Mouse (Mus musculus): ENCODE data around the gene Crygc.

Gene Crygc

DNA sequence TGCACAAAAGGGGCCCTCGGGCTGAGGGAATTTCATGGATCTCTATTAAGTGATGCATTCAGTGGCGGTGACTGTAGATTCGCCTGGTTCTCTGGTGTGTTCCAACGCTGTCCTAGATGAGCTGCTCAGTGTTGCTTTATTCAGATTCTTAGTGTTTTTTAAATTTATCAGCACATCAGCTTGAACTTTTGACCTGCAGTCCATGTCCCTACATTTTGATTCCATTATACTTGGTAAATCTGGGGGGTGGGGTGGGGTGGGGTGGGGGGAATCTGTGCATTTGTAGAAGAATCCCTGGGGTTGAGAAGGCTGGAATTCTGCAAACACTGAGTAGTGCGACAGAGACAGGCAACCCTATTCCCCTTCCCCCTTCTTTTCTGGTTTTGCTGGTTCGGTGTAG is at the start of gene Crygc:
Gene Crygc, minus strand, starts transcription at position 101 of the 400 bp plus-strand sequence.
- DNase-seq (ENCODE audit: low spot score in 2 of 2), result no peak

GRCm38 (mm10) chr1:65122574-65123372 is 49.3 kb upstream of the Crygc start, which contains the start of gene D630023F18Rik:
D630023F18Rik (minus strand) TSS chr1:65123214.
- peak; percentile 46 to 48 for DNase-seq (ENCODE audit: low spot score in 2 of 2)

- DNase-seq (ENCODE audit: low spot score in 2 of 2), result no peak
Measured at GRCm38 (mm10) chr1:65119438-65119837, 45.9 kb upstream of the Crygc start, which contains the start of gene Gm28845. Gm28845 (minus strand) TSS chr1:65119558.

- no peak for DNase-seq (ENCODE audit: low spot score in 2 of 2)
Measured at GRCm38 (mm10) chr1:65118150-65118913, 44.8 kb upstream of the Crygc start.

DNA sequence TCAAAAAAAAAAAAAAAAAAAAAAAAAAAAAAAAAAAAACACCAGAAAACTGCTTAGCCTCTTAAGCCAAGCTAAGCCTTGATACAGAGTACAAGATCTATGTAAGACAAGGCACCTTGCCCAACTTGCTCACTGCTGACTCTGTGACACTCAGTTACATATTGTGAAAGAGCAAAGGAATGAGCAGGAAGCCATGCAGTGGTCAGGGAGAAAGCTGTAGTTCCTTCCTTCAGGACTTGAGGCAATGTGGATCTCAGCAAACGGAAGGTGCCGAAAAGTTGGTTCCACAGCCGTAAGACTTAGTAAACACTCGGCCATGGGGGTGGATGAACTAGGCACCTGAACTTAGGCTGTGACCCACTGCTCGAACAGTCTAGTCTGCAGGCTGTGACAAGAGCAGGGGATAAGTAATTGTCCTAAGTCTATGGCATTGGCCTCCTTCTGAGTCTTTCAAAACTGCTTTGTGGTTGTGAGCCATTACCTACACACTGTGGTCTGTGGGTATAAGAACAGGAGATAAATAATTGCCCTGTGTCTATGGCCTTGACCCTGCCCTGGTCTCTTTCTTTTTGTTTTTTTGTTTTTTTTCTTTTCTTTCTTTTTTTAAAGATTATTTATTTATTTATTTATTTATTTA is 40.2 kb upstream of the Crygc start:
- DNase-seq (ENCODE audit: low spot score in 2 of 2), result no peak

DNA sequence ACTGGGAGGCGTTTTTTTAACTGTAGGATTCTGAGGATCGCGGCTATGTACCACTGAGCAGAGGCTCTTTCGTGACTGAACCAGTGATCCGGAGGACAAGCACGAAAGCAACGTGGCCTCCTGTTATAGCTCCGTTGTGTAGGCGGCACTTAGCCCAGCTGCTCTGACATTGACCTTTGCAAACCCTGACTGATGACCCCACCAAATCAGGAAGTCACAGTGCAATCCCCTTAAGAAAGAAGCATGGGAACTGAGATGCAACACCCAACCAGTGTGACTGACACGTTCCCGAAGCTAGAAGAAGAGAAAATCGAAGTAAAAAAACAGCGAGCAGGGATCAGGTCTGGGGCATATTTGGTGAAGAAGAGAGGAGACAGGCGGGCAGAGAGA is 39.3 kb upstream of the Crygc start:
- no peak for DNase-seq (ENCODE audit: low spot score in 2 of 2)

DNA sequence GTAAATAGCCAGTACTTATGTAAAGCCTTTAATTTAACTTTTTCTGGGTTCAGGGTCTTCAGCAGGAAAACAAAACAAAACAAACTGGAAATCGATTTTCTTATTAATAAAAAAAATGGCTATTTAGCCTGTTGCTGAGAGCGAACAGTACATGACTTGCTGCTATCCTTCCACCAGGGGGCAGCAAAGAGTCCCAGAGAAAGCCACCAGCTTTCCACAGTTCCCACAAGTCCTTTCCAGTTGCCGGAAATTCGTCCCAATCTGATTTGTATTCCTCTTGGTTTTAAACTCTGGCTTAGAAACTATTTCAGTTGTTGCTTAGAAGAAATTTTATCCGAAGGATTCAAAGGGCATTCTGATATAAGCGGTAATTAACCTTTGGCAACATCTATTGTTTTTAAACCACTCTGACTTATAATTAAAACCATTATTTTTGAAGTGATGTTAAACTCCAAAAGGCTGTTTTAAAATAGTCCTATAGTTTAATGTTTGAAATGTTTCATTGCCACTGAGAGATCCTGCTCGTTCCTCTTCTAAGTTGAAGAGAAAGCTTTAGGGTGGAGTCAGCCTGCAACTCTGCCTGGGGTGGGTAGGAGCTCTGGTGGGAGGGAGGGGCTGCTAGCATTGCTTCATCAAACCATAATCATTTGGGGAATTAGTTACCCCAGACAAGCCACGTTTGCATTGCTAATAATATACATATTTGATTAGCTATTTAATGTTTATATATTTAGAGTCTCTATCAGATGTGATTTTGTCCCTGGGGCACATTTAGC is 38.7 kb upstream of the Crygc start:
- peak; percentile 76 to 85 for DNase-seq (ENCODE audit: low spot score in 2 of 2)

DNA sequence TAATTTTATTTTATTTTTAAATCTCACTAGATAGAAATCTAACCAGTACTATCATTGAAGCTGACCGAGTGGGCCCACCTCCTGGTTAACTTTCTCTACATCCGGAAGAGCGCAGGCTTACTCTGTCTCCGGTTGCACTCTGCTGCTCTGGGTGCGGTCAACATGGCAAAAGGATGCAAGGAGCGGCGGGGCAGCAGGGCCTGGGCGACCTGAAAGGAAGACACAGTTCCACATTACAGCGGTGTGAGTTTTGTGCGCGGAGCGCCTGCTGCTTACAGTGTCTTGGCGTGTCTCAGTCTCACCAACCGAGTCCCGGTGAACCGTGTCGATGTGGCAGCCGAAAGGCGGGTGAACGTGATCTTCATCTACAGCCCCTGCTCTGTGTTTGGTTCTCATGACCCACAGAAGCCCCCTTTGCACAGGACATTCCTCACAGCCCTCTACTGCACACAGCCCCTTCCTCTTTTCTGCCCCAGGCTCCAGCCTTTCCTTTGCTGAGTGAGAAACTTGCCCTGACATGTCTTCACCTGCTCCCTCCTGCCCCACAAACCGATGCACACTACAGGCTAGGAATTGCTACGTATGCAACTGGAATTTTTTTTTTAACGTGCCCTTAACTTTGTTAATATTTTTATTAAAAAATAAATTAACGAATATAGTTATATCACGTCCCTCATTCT is 36.4 kb upstream of the Crygc start:
- DNase-seq (ENCODE audit: low spot score in 2 of 2), result no peak

DNA sequence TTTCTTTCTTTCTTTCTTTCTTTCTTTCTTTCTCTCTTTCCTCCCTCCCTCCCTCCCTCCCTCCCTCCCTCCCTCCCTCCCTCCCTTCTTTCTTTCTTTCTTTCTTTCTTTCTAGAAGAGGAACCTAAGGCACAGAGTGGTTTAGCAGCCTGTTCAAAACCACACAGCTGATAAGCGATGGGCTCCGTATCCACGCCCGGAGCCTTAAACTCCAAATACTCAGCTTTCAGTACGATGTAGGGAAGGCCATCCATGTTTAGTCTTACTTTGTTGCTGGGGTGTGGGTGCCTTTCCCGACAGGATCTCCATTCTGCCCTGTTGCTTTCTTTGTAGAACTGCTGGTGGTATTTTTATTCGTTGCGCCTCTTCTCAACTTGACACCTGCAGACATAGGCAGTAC is 35.7 kb upstream of the Crygc start:
- no peak for DNase-seq (ENCODE audit: low spot score in 2 of 2)

GRCm38 (mm10) chr1:65107654-65108279 is 34.3 kb upstream of the Crygc start:
- no peak for DNase-seq (ENCODE audit: low spot score in 2 of 2)

- DNase-seq (ENCODE audit: low spot score in 2 of 2), result no peak
Measured at GRCm38 (mm10) chr1:65103273-65103672, 29.8 kb upstream of the Crygc start, which contains the start of gene Cryga. Cryga (minus strand) TSS chr1:65103373.

GRCm38 (mm10) chr1:65096953-65097352 is 23.5 kb upstream of the Crygc start:
- DNase-seq (ENCODE audit: low spot score in 2 of 2), result no peak

- DNase-seq (ENCODE audit: low spot score in 2 of 2), result no peak
Measured at GRCm38 (mm10) chr1:65091566-65091965, 18.1 kb upstream of the Crygc start.

DNA sequence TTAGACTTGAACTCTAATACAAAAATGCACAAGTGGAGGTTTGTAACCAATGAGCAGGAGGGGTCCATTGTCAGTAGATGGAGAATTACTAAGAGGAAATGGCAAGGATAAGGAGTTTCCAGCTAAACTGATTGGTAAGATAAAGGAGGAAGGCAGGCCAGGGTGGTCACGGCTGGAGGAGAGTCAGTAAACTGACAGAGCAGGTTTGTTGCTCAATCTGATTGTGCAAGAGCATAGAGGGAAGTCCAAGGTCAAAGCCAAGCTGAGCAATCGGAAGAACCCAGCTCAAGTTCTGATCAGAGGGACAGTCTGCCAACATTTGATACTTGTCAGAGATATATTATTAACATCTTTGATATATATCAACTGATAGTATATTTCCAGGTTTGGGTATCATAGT is 16.9 kb upstream of the Crygc start:
- no peak for DNase-seq (ENCODE audit: low spot score in 2 of 2)

- DNase-seq (ENCODE audit: low spot score in 2 of 2), result no peak
Measured at GRCm38 (mm10) chr1:65088567-65089356, 15.3 kb upstream of the Crygc start.

DNA sequence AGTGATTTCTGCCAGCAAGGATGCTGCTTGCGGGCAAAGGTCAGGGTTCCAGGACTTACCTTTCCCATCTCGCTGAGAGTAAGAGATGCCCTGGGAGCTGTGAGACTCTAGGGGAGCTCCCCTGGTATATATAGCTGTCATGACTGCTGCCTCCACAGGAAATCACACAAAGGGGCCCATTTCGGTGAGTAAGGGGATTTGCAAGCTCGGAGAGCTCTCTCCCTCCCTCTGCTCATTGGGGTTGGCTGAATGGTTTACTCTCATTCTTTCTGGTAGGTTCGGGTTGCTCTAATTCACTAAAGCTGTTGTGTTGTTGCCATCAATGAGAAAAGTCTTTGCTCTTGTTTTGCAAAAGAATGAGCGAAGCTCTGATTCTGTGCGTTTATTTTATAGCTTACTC is 8.7 kb upstream of the Crygc start, which contains the start of gene Crygb:
Gene Crygb, minus strand, starts transcription at position 101 of the 400 bp plus-strand sequence.
- DNase-seq (ENCODE audit: low spot score in 2 of 2), result no peak

- DNase-seq (ENCODE audit: low spot score in 2 of 2), result no peak
Measured at GRCm38 (mm10) chr1:65075607-65076006, 2.1 kb upstream of the Crygc start.

GRCm38 (mm10) chr1:65067842-65068241 is 5.6 kb downstream of the Crygc start:
- DNase-seq (ENCODE audit: low spot score in 2 of 2), result no peak

DNA sequence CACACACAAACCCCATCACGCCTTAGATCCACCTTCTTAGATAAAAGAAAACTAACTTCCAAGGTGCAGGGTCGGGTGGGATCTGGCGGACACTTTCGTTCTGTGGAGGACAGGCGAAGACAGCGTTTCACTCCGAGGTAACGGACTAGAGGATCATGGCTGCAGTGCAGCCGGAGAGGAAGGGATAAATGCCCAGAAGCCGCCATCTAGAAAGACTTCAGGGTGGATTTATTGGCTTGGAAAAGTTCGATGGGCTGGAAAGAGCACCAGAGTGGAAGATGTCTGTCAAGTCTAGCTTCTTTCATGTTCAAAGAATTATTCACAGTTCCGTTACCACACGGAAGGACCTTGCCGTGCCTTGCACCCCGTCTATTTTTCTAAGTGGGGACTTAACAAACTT is 9.3 kb downstream of the Crygc start:
- DNase-seq (ENCODE audit: low spot score in 2 of 2), result no peak

GRCm38 (mm10) chr1:65063352-65063751 is 10.1 kb downstream of the Crygc start, which contains the start of gene Crygd:
Crygd (minus strand) TSS chr1:65063452.
- DNase-seq (ENCODE audit: low spot score in 2 of 2), result no peak

Measured in right cerebral cortex, postnatal 10 days (tissue).